Mouse (Mus musculus) heart, embryonic 15.5 days (tissue): ENCODE data around the gene Mns1. TPM values are rescaled to one million over a fixed set of nuclear protein-coding genes. Genes with fewer than 3 reads are reported as not detected.
"Not testable (repeated sequence)": the region's sequence is repeated elsewhere in the genome, so short reads cannot be mapped to it uniquely, and the experiment has no call there.

Experiments used
- ATAC-seq: fragments of 200-750 bp; cut with Nextera tagmentation; replicated peaks from 2 replicates; pipeline ENCODE4 v1.8.0; 2017; ENCODE audit warnings: low read depth, moderate TSS enrichment; ENCODE audit not compliant: insufficient number of reproducible peaks, insufficient read depth, low FRiP score
- H3K27ac ChIP-seq: fragments of 300-500 bp; sonication (generic); 2 replicates; pipeline ENCODE4 v1.5.1; 2015; ENCODE audit warnings: mild to moderate bottlenecking, inconsistent platforms
- H3K27me3 ChIP-seq: fragments of 300-500 bp; sonication (generic); 2 replicates; pipeline ENCODE4 v1.6.1; 2015; ENCODE audit warnings: inconsistent platforms
- H3K36me3 ChIP-seq: fragments of 300-500 bp; sonication (generic); 2 replicates; pipeline ENCODE4 v1.6.1; 2015; ENCODE audit warnings: mild to moderate bottlenecking, inconsistent platforms
- H3K4me1 ChIP-seq: fragments of 300-500 bp; sonication (generic); replicated peaks from 2 replicates; pipeline ENCODE4 v1.6.1; 2015; ENCODE audit warnings: inconsistent platforms
- H3K4me2 ChIP-seq: fragments of 300-500 bp; sonication (generic); 2 replicates; pipeline ENCODE4 v1.6.1; 2015; ENCODE audit warnings: inconsistent platforms, mild to moderate bottlenecking, moderate library complexity
- H3K4me3 ChIP-seq: fragments of 300-500 bp; sonication (generic); 2 replicates; pipeline ENCODE4 v1.5.1; 2015; ENCODE audit warnings: mild to moderate bottlenecking, inconsistent platforms
- H3K9ac ChIP-seq: fragments of 300-500 bp; sonication (generic); 2 replicates; pipeline ENCODE4 v1.6.1; 2015; ENCODE audit warnings: mild to moderate bottlenecking, inconsistent platforms
- H3K9me3 ChIP-seq: fragments of 300-500 bp; sonication (generic); replicated peaks from 2 replicates; pipeline ENCODE4 v1.6.1; 2016; ENCODE audit warnings: inconsistent platforms
- WGBS: fragments of 180-500 bp; shearing (Covaris S2); methylation state at CpG from one replicate; pipeline ENCODE4 v1.1.7; 2015; ENCODE audit warnings: mixed read lengths; 5-methylcytosine and 5-hydroxymethylcytosine counted together
- polyA plus RNA-seq: library from polyadenylated mRNA; unstranded; fragments of >200 nt; fragmentation: Nextera tagmentation; extraction: Ambion mirVana; gene quantifications from 2 replicates; pipeline ENCODE4 v1.2.1, GENCODE M21; 2015

Gene Mns1
- polyA plus RNA-seq, 1 experiment from 2014 or later: 13.1 TPM

- 69% methylated on average over 9 of the region's 9 CpGs for WGBS
- Histone ChIP-seq H3K36me3 (no peaks in the 10 kb centered on the region), H3K9me3 (no peaks in the 10 kb centered on the region), H3K4me2 (no peak overlapping the region), H3K27ac (no peak overlapping the region), H3K27me3 (no peaks in the 10 kb centered on the region), H3K4me1 (peaks cover 9% of the 10 kb centered on the region), H3K9ac (no peak overlapping the region), H3K4me3 (no peak overlapping the region)
- ATAC-seq: no peak
Measured at GRCm38 (mm10) chr9:72434876-72435275, 2.9 kb upstream of the Mns1 start.

DNA sequence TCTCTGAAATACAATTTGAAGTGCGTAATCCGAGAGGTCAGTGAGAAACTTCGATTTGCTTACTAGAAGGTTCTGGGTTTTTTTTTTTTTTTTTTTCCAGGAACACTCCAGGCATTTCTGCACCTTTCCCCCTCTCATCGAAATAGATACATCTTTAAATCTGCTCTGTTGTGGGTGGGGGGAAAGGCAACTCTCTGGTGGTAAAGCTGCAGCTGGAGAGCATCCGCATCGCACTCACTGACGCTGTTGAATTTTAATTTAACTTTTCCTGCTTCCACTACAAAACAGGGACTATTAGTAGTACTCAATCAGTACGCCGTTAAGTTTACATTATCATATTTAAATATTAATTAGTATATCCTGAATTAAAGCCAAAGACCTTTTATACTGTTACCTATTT is 938 bp downstream of the Mns1 start:
- Histone ChIP-seq H3K4me3 (peak overlapping the region; percentile 63), H3K27ac (peak overlapping the region; percentile 11; the same call in 1 of the 2 replicates), H3K9ac (peak overlapping the region; percentile 61), H3K27me3 (no peaks in the 10 kb centered on the region), H3K4me1 (peaks cover 17% of the 10 kb centered on the region), H3K4me2 (peak overlapping the region; percentile 92), H3K36me3 (no peaks in the 10 kb centered on the region), H3K9me3 (no peaks in the 10 kb centered on the region)
- 3% methylated on average over 9 of the region's 9 CpGs for WGBS
- no peak for ATAC-seq

GRCm38 (mm10) chr9:72440358-72440757 is 2.5 kb downstream of the Mns1 start:
- Histone ChIP-seq H3K4me2 (no peak overlapping the region), H3K4me3 (no peak overlapping the region), H3K4me1 (peaks cover 17% of the 10 kb centered on the region), H3K9ac (no peak overlapping the region), H3K27me3 (no peaks in the 10 kb centered on the region), H3K27ac (no peak overlapping the region), H3K9me3 (no peaks in the 10 kb centered on the region), H3K36me3 (no peaks in the 10 kb centered on the region)
- 82% methylated on average over 4 of the region's 4 CpGs for WGBS
- no peak for ATAC-seq

DNA sequence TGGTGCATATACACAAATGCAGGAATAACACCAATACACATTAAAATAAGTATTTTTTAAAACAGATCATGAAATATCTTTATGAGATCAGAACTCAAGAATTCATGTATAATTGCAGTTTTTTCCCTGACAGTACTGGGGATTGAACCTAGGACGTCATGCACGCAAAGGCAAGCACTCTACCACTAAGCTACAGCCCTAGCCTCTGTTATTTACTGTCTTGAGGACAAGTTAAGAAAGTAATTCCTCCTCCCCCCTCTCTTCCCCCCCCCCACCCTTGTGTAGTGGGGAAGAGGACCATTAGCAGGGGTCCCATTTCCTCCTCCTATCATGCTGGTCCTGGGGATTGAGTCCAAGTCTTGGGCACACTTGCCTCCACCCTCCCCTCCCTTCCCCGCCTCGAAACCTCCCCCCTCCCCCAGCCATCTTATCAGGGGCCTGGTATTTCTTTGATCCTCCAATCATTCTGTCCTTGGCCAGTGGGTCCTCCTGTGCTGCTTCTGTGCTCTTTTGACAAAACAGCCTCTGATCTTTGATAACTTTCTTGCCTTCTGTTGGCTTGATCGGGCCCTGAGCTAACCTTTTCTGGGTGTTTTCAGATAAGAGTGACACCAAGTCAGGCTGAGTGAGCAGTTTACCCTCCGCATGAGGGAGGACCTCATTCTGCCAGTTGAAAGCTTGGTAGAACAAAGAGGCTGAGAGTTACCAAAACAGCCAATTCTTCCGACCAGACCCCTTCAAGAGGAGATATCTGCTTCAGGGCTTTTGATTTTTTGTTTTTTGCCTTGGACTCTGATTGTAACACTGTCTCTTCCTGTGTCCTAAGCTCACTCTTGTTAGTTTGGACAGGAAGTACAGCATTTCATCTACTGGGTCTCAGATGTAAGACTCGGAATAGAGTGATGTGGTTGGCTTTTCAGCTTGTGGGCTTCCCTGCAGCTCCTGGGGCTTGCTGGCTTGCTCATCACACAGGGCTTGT is 3.4 kb downstream of the Mns1 start:
- Histone ChIP-seq H3K36me3 (no peaks in the 10 kb centered on the region), H3K9me3 (no peaks in the 10 kb centered on the region), H3K4me3 (no peak overlapping the region), H3K27me3 (no peaks in the 10 kb centered on the region), H3K27ac (no peak overlapping the region), H3K4me1 (peaks cover 17% of the 10 kb centered on the region), H3K9ac (no peak overlapping the region), H3K4me2 (no peak overlapping the region)
- WGBS: 40% methylated on average over 8 of the region's 8 CpGs
- ATAC-seq: no peak

- no peak overlapping the region for H3K9ac ChIP-seq
- no peak overlapping the region for H3K4me2 ChIP-seq
- no peak overlapping the region for H3K4me3 ChIP-seq
- no peak for ATAC-seq
- no peaks in the 10 kb centered on the region for H3K27me3 ChIP-seq
- H3K4me1 ChIP-seq: peaks cover 17% of the 10 kb centered on the region
- no peaks in the 10 kb centered on the region for H3K9me3 ChIP-seq
- no peaks in the 10 kb centered on the region for H3K36me3 ChIP-seq
- 83% methylated on average over 10 of the region's 10 CpGs for WGBS
- H3K27ac ChIP-seq: no peak overlapping the region
Measured at GRCm38 (mm10) chr9:72441927-72442715, 4.3 kb downstream of the Mns1 start.

DNA sequence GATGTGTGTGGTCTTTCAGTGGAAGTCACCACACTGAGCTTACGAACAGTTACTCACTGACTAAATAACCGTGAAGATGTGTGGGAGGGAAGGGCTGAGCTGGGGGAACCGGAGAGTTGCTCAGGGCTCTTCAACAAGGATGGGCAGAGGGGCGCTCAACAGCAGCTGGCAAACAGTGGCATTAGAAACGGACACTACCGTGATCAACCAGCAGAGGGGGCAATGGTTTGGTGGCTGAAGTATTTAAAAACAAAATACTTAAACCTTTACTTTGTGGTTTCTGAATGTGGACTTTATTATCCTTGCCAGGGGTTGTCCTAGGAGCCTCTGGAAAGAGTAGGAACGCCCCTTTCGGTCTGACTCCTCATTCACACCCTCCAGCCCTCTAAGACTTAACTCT is 10.2 kb downstream of the Mns1 start:
- no peak overlapping the region for H3K9ac ChIP-seq
- H3K36me3 ChIP-seq: no peaks in the 10 kb centered on the region
- H3K4me2 ChIP-seq: no peak overlapping the region
- WGBS: 53% methylated on average over 8 of the region's 8 CpGs
- peaks cover 15% of the 10 kb centered on the region for H3K4me1 ChIP-seq
- H3K27me3 ChIP-seq: no peaks in the 10 kb centered on the region
- no peak overlapping the region for H3K27ac ChIP-seq
- no peak overlapping the region for H3K4me3 ChIP-seq
- no peak for ATAC-seq
- H3K9me3 ChIP-seq: no peaks in the 10 kb centered on the region

- Histone ChIP-seq H3K27ac (peak overlapping the region; percentile 43), H3K4me1 (peaks cover 15% of the 10 kb centered on the region), H3K9ac (peak overlapping the region; percentile 34; the same call in 1 of the 2 replicates), H3K36me3 (0 out of 2 replicates have a peak, but pooled peaks cover 4% of the 10 kb centered on the region), H3K4me2 (peak overlapping the region; percentile 55), H3K27me3 (no peaks in the 10 kb centered on the region), H3K9me3 (no peaks in the 10 kb centered on the region), H3K4me3 (peak overlapping the region; percentile 46)
- 46% methylated on average over 7 of the region's 7 CpGs for WGBS
- peak; percentile 69; the same call in 1 of the 2 replicates for ATAC-seq
Measured at GRCm38 (mm10) chr9:72449367-72449766, 11.6 kb downstream of the Mns1 start.

DNA sequence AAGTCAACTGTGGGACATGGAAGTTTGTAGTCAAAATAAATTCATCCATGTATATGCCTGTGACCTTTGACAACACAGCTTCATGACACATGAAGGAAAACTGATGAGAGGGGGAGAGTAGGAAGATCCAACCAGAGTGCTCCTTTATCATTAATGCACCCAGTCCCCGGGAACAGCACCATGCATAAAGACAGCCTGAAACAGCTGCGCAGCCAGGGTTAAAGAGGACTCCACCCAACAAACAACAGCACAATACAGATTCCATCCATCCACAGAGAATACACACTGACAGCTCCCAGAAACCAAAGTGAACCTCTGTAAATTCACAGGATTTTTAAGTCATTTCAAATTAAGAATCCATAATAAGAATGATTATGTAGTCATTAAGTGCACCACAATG is 12.0 kb downstream of the Mns1 start:
- ATAC-seq: no peak
- H3K4me3 ChIP-seq: peak overlapping the region; percentile 46
- 0 out of 2 replicates have a peak, but pooled peaks cover 4% of the 10 kb centered on the region for H3K36me3 ChIP-seq
- H3K4me1 ChIP-seq: peaks cover 15% of the 10 kb centered on the region
- H3K27me3 ChIP-seq: no peaks in the 10 kb centered on the region
- H3K9me3 ChIP-seq: no peaks in the 10 kb centered on the region
- WGBS: 73% methylated on average over 2 of the region's 2 CpGs
- H3K4me2 ChIP-seq: peak overlapping the region; percentile 55
- peak overlapping the region; percentile 43 for H3K27ac ChIP-seq
- peak overlapping the region; percentile 34; the same call in 1 of the 2 replicates for H3K9ac ChIP-seq

GRCm38 (mm10) chr9:72450363-72450762 is 12.6 kb downstream of the Mns1 start:
- WGBS: 78% methylated on average over 1 of the region's 1 CpGs
- Histone ChIP-seq H3K4me3 (no peak overlapping the region), H3K9me3 (no peaks in the 10 kb centered on the region), H3K4me1 (peaks cover 15% of the 10 kb centered on the region), H3K9ac (no peak overlapping the region), H3K27ac (0 out of 2 replicates have a peak overlapping the region, but pooled peaks have one; percentile 27), H3K27me3 (no peaks in the 10 kb centered on the region), H3K36me3 (0 out of 2 replicates have a peak, but pooled peaks cover 4% of the 10 kb centered on the region), H3K4me2 (no peak overlapping the region)
- peak; percentile 38; the same call in 1 of the 2 replicates for ATAC-seq

DNA sequence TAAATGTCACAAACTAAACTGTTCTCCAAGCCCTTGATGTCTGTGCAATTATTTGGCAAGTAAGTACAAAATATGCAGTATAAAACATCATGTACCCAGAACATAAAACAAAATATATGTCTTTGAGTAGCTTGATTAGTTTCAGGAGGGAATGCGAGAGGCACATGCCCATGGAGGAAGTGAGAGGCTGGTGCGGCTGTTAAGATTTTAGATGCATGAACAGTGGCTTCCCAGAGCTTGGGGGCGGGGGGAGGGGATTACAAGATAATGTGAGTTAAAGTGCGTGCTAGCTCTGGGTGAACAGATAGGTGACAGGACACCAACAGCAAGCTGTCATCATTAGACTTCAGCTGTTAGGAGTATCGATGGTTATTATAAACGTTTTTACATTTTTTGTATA is 13.3 kb downstream of the Mns1 start:
- 58% methylated on average over 6 of the region's 6 CpGs for WGBS
- 0 out of 2 replicates have a peak overlapping the region, but pooled peaks have one; percentile 27 for H3K27ac ChIP-seq
- H3K4me2 ChIP-seq: no peak overlapping the region
- no peaks in the 10 kb centered on the region for H3K9me3 ChIP-seq
- 0 out of 2 replicates have a peak, but pooled peaks cover 4% of the 10 kb centered on the region for H3K36me3 ChIP-seq
- no peak overlapping the region for H3K9ac ChIP-seq
- no peaks in the 10 kb centered on the region for H3K27me3 ChIP-seq
- H3K4me1 ChIP-seq: peaks cover 15% of the 10 kb centered on the region
- no peak for ATAC-seq
- no peak overlapping the region for H3K4me3 ChIP-seq

GRCm38 (mm10) chr9:72454281-72454680 is 16.5 kb downstream of the Mns1 start:
- Histone ChIP-seq H3K4me1 (peaks cover 14% of the 10 kb centered on the region), H3K36me3 (peaks cover 12% of the 10 kb centered on the region)
- not testable (repeated sequence) for ATAC-seq, H3K9ac ChIP-seq, H3K4me2 ChIP-seq, H3K9me3 ChIP-seq, H3K4me3 ChIP-seq, H3K27me3 ChIP-seq, H3K27ac ChIP-seq
